8 mouse cellular contexts compared by ENCODE assay signal in genomic region chr14:80215960-80216552, GRCm38 (mm10).
A peak's percentile ranks its signal among the peaks of the same experiment; 100 is the strongest.
DNase-seq lines count a peak whose midpoint lies in the region; ATAC-seq and TF ChIP-seq lines count a peak whose summit lies in the region.

No protein-coding gene starts in this region.

- no peak overlapping the region for H3K9ac ChIP-seq in intestine, postnatal 0 days (ENCODE audit: low read depth, low read length)
- H3K9ac ChIP-seq in midbrain, embryonic 15.5 days = no peak overlapping the region
- no peak overlapping the region for H3K9ac ChIP-seq in stomach, postnatal 0 days (ENCODE audit: low read length)

- no peaks in the 10 kb centered on the region for H3K36me3 ChIP-seq in intestine, postnatal 0 days (ENCODE audit: control insufficient read depth, insufficient read depth)
- H3K36me3 ChIP-seq in midbrain, embryonic 15.5 days (replicated peaks) = no peaks in the 10 kb centered on the region
- no peaks in the 10 kb centered on the region for H3K36me3 ChIP-seq in stomach, postnatal 0 days (ENCODE audit: control insufficient read depth, insufficient read depth, low read length)

- no peak overlapping the region for H3K4me3 ChIP-seq in intestine, postnatal 0 days (ENCODE audit: low read depth, low read length)
- no peak overlapping the region for H3K4me3 ChIP-seq in midbrain, embryonic 15.5 days
- no peak overlapping the region for H3K4me3 ChIP-seq in stomach, postnatal 0 days (ENCODE audit: low read depth, low read length)

- ATAC-seq in intestine, postnatal 0 days = peak; percentile 59
- ATAC-seq in midbrain, embryonic 15.5 days (replicated peaks) = peak; percentile 81
- peak; percentile 84 for ATAC-seq in stomach, postnatal 0 days (ENCODE audit: low FRiP score, low TSS enrichment)

- TF ChIP-seq CTCF in intestine, postnatal 0 days (IDR thresholded peaks at IDR 0.05; ENCODE audit: low read depth) = peak; percentile 98
- peak; percentile 96 for TF ChIP-seq CTCF in stomach, postnatal 0 days (IDR thresholded peaks at IDR 0.05; ENCODE audit: low read depth)

- H3K4me2 ChIP-seq in intestine, postnatal 0 days (replicated peaks; ENCODE audit: low read depth) = no peak overlapping the region
- H3K4me2 ChIP-seq in midbrain, embryonic 15.5 days = no peak overlapping the region
- H3K4me2 ChIP-seq in stomach, postnatal 0 days (replicated peaks; ENCODE audit: low read depth) = no peak overlapping the region

- H3K27me3 ChIP-seq in intestine, postnatal 0 days (replicated peaks; ENCODE audit: control insufficient read depth, insufficient read depth, low read length) = no peaks in the 10 kb centered on the region
- 0 out of 2 replicates have a peak, but pooled peaks cover 6% of the 10 kb centered on the region for H3K27me3 ChIP-seq in midbrain, embryonic 15.5 days (replicated peaks)
- H3K27me3 ChIP-seq in stomach, postnatal 0 days (ENCODE audit: control insufficient read depth, insufficient read depth, low read length) = no peaks in the 10 kb centered on the region

- no peaks in the 10 kb centered on the region for H3K9me3 ChIP-seq in intestine, postnatal 0 days (ENCODE audit: control insufficient read depth)
- no peaks in the 10 kb centered on the region for H3K9me3 ChIP-seq in midbrain, embryonic 15.5 days
- no peaks in the 10 kb centered on the region for H3K9me3 ChIP-seq in stomach, postnatal 0 days (ENCODE audit: control insufficient read depth, low read length)

- DNase-seq in layer of hippocampus, adult 11-12 months (ENCODE audit: low spot score) = peak; percentile 49
- no peak for DNase-seq in layer of hippocampus, adult 9-10 months (ENCODE audit: low spot score)
- DNase-seq in embryo, embryonic 10.5 days (ENCODE audit: low spot score) = peak; percentile 91
- DNase-seq in gastrocnemius, postnatal 25 days = peak; percentile 9
- peak; percentile 32 to 33 for DNase-seq in left cerebral cortex, postnatal 36 days (ENCODE audit: low spot score in 2 of 2)
- DNase-seq in stomach, postnatal 0 days (ENCODE audit: low spot score) = peak; percentile 85

- intact Hi-C loops in left cerebral cortex, postnatal 36 days (cut with DNase I) = loop anchor here (10.0 kb wide), 3 partner anchors 301 to 731 kb away; partner anchors contain the start of genes Elf1 and Wbp4

- 16% methylated on average over 6 of the region's 6 CpGs for WGBS in intestine, postnatal 0 days
- WGBS in midbrain, embryonic 15.5 days = 15% methylated on average over 6 of the region's 6 CpGs
- WGBS in stomach, postnatal 0 days = 10% methylated on average over 6 of the region's 6 CpGs

- H3K4me1 ChIP-seq in intestine, postnatal 0 days (replicated peaks; ENCODE audit: control insufficient read depth, insufficient read depth, low read length) = no peaks in the 10 kb centered on the region
- H3K4me1 ChIP-seq in midbrain, embryonic 15.5 days = peaks cover 7% of the 10 kb centered on the region; the same call in 1 of the 2 replicates
- no peaks in the 10 kb centered on the region for H3K4me1 ChIP-seq in stomach, postnatal 0 days (replicated peaks; ENCODE audit: control insufficient read depth, insufficient read depth)

- no peak for TF ChIP-seq EP300 in stomach, postnatal 0 days (optimal IDR thresholded peaks at IDR 0.05)

- H3K27ac ChIP-seq in intestine, postnatal 0 days (ENCODE audit: low read depth, low read length) = no peak overlapping the region
- no peak overlapping the region for H3K27ac ChIP-seq in midbrain, embryonic 15.5 days
- H3K27ac ChIP-seq in stomach, postnatal 0 days (replicated peaks) = no peak overlapping the region
